Mouse (Mus musculus): ENCODE measurements at regions not wholly inside any gene's neighbourhood (a gene's known extent, or its start where the extent isn't known, plus 50 kb on each side); places are given as distances from the start of the nearest gene placed in this dataset.
A peak's percentile ranks its signal among the peaks of the same experiment; 100 is the strongest.

DNA sequence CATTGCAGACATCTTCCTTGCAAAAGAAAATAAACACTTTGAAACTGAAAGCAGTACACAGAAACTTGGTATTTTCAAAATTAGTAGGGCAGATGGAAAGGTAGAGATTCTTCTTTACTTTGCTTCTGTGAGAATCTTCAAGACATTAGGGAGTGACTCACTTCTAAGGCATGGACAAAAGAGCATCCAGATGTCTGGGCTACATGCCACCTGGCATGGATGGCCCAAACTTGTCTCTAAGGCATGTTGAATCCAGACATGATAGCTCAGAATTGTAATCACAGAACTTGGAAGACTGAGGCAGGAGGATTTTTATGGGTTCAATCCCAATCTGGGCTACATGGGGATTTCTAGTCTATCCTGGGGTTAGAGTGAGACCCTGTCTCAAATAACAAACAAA is 58.4 kb downstream of the Ly6f start:
- Histone ChIP-seq H3K27ac (no peak overlapping the region), H3K36me3 (ENCODE audit: control insufficient read depth, insufficient read depth, low read length) (no peaks in the 10 kb centered on the region), H3K27me3 (ENCODE audit: control insufficient read depth, insufficient read depth, low read length) (no peaks in the 10 kb centered on the region), H3K4me3 (no peak overlapping the region), H3K79me2 (replicated peaks; ENCODE audit: control insufficient read depth, insufficient read depth, low read length) (no peaks in the 10 kb centered on the region), H3K9ac (ENCODE audit: low read depth, low read length) (no peak overlapping the region), H3K4me1 (ENCODE audit: control insufficient read depth, insufficient read depth, low read length) (no peaks in the 10 kb centered on the region)
- DNase-seq: no peak
- intact Hi-C loops (cut with DNase I): no loop called here
- TF ChIP-seq POLR2A (IDR thresholded peaks at IDR 0.05; ENCODE audit: insufficient read depth, low read depth, low read length) (no peak), CTCF (IDR thresholded peaks at IDR 0.05) (no peak), EP300 (IDR thresholded peaks at IDR 0.05; ENCODE audit: insufficient read depth, low read depth, low read length) (no peak)

DNA sequence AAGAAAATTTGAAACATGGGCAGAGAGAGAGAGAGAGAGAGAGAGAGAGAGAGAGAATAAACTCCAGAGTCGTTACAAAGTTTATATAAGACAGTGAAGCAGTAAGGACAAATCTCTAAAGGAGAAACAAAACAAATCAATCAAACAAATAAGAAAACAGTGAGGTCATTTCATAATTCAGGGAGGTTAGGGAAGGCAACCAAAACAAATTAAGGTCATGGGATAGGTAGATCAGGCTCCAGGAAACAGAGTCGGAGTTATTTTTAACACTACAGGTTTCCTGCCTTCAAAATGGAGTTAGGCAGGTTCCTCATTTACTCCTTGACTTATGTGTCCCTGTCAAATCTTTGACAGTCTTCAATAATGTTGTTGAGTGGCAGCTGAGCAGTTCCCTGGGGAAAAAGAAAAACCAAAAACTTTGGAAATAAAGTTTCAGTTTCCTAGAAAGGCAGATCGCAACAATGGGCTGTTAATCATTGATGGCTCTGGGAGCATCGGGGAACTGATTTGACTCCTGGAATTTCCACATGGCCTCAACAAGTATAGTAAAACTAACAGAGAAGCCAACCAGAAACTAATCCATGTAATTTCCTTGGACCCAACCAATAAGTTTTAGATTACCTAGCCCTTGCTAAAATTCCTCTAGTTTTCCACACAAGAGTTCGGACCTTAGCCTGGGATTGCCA is 88.0 kb downstream of the Ly6f start:
- no peak overlapping the region for H3K9ac ChIP-seq (ENCODE audit: low read depth, low read length)
- H3K4me1 ChIP-seq (ENCODE audit: control insufficient read depth, insufficient read depth, low read length): no peaks in the 10 kb centered on the region
- intact Hi-C loops (cut with DNase I): no loop called here
- no peak overlapping the region for H3K4me3 ChIP-seq
- TF ChIP-seq CTCF (IDR thresholded peaks at IDR 0.05) (no peak), EP300 (IDR thresholded peaks at IDR 0.05; ENCODE audit: insufficient read depth, low read depth, low read length) (no peak), POLR2A (IDR thresholded peaks at IDR 0.05; ENCODE audit: insufficient read depth, low read depth, low read length) (no peak)
- no peaks in the 10 kb centered on the region for H3K79me2 ChIP-seq (replicated peaks; ENCODE audit: control insufficient read depth, insufficient read depth, low read length)
- H3K36me3 ChIP-seq (ENCODE audit: control insufficient read depth, insufficient read depth, low read length): no peaks in the 10 kb centered on the region
- WGBS: 81% methylated on average over 5 of the region's 5 CpGs
- no peaks in the 10 kb centered on the region for H3K27me3 ChIP-seq (ENCODE audit: control insufficient read depth, insufficient read depth, low read length)
- no peak for DNase-seq
- no peak overlapping the region for H3K27ac ChIP-seq

- H3K27me3 ChIP-seq (ENCODE audit: control insufficient read depth, insufficient read depth, low read length): no peaks in the 10 kb centered on the region
- H3K4me1 ChIP-seq (ENCODE audit: control insufficient read depth, insufficient read depth, low read length): no peaks in the 10 kb centered on the region
- DNase-seq: no peak
- no peaks in the 10 kb centered on the region for H3K36me3 ChIP-seq (ENCODE audit: control insufficient read depth, insufficient read depth, low read length)
- no peak overlapping the region for H3K4me3 ChIP-seq
- intact Hi-C loops (cut with DNase I): no loop called here
- 61% methylated on average over 4 of the region's 4 CpGs for WGBS
- H3K79me2 ChIP-seq (replicated peaks; ENCODE audit: control insufficient read depth, insufficient read depth, low read length): no peaks in the 10 kb centered on the region
- TF ChIP-seq CTCF (IDR thresholded peaks at IDR 0.05): no peak
- no peak for TF ChIP-seq EP300 (IDR thresholded peaks at IDR 0.05; ENCODE audit: insufficient read depth, low read depth, low read length)
- no peak for TF ChIP-seq POLR2A (IDR thresholded peaks at IDR 0.05; ENCODE audit: insufficient read depth, low read depth, low read length)
- H3K9ac ChIP-seq (ENCODE audit: low read depth, low read length): no peak overlapping the region
- H3K27ac ChIP-seq: no peak overlapping the region
These were observed 103.4 kb downstream of the Ly6f start for GRCm38 (mm10) chr15:75371618-75372017.

GRCm38 (mm10) chr15:75376391-75377100 is 108.3 kb downstream of the Ly6f start:
- 60% methylated on average over 1 of the region's 1 CpGs for WGBS
- H3K9ac ChIP-seq (ENCODE audit: low read depth, low read length): no peak overlapping the region
- DNase-seq: no peak
- TF ChIP-seq POLR2A (IDR thresholded peaks at IDR 0.05; ENCODE audit: insufficient read depth, low read depth, low read length) (no peak), EP300 (IDR thresholded peaks at IDR 0.05; ENCODE audit: insufficient read depth, low read depth, low read length) (no peak), CTCF (IDR thresholded peaks at IDR 0.05) (no peak)
- H3K36me3 ChIP-seq (ENCODE audit: control insufficient read depth, insufficient read depth, low read length): no peaks in the 10 kb centered on the region
- no peaks in the 10 kb centered on the region for H3K79me2 ChIP-seq (replicated peaks; ENCODE audit: control insufficient read depth, insufficient read depth, low read length)
- H3K27me3 ChIP-seq (ENCODE audit: control insufficient read depth, insufficient read depth, low read length): no peaks in the 10 kb centered on the region
- no peak overlapping the region for H3K27ac ChIP-seq
- no peak overlapping the region for H3K4me3 ChIP-seq
- no peaks in the 10 kb centered on the region for H3K4me1 ChIP-seq (ENCODE audit: control insufficient read depth, insufficient read depth, low read length)
- intact Hi-C loops (cut with DNase I): no loop called here

DNA sequence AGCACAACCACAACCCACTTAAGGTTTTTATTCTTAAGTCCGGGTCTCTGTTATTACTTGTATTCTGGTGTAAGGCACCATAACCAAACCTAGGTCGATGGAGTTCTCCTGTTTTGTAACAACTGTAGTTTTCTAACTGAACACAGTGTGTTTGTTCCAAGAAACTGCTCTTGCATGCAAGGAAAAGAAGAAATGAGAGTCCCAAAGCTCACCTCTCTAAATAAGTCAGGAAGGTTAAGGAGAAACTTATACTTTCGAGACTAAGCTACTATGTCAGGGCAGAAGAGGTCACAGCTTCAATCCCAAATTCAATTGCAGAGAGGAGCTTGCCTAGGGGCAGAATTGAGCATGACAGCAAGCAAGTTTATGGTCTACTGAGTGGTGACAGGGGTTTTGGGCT is 109.9 kb downstream of the Ly6f start:
- Histone ChIP-seq H3K4me3 (no peak overlapping the region), H3K79me2 (replicated peaks; ENCODE audit: control insufficient read depth, insufficient read depth, low read length) (no peaks in the 10 kb centered on the region), H3K4me1 (ENCODE audit: control insufficient read depth, insufficient read depth, low read length) (no peaks in the 10 kb centered on the region), H3K9ac (ENCODE audit: low read depth, low read length) (no peak overlapping the region), H3K36me3 (ENCODE audit: control insufficient read depth, insufficient read depth, low read length) (no peaks in the 10 kb centered on the region), H3K27ac (no peak overlapping the region), H3K27me3 (ENCODE audit: control insufficient read depth, insufficient read depth, low read length) (no peaks in the 10 kb centered on the region)
- intact Hi-C loops (cut with DNase I): no loop called here
- no peak for DNase-seq
- no peak for TF ChIP-seq CTCF (IDR thresholded peaks at IDR 0.05)
- no peak for TF ChIP-seq POLR2A (IDR thresholded peaks at IDR 0.05; ENCODE audit: insufficient read depth, low read depth, low read length)
- no peak for TF ChIP-seq EP300 (IDR thresholded peaks at IDR 0.05; ENCODE audit: insufficient read depth, low read depth, low read length)
- 55% methylated on average over 3 of the region's 3 CpGs for WGBS

GRCm38 (mm10) chr15:75379867-75380266 is 111.6 kb downstream of the Ly6f start:
- Histone ChIP-seq H3K27me3 (ENCODE audit: control insufficient read depth, insufficient read depth, low read length) (no peaks in the 10 kb centered on the region), H3K9ac (ENCODE audit: low read depth, low read length) (no peak overlapping the region), H3K4me3 (no peak overlapping the region), H3K79me2 (replicated peaks; ENCODE audit: control insufficient read depth, insufficient read depth, low read length) (no peaks in the 10 kb centered on the region), H3K4me1 (ENCODE audit: control insufficient read depth, insufficient read depth, low read length) (no peaks in the 10 kb centered on the region), H3K27ac (no peak overlapping the region), H3K36me3 (ENCODE audit: control insufficient read depth, insufficient read depth, low read length) (no peaks in the 10 kb centered on the region)
- TF ChIP-seq EP300 (IDR thresholded peaks at IDR 0.05; ENCODE audit: insufficient read depth, low read depth, low read length) (no peak), CTCF (IDR thresholded peaks at IDR 0.05) (peak; percentile 12; the same call in 1 of the 2 replicates)
- no peak for DNase-seq
- intact Hi-C loops (cut with DNase I): no loop called here
- WGBS: 80% methylated on average over 1 of the region's 1 CpGs

Data from heart, adult 2 months (tissue).